Mouse (Mus musculus): ENCODE data around the gene Rab21.

Rab21 gene

GRCm38 (mm10) chr10:115271649-115272048 is 43.7 kb downstream of the Rab21 start:
- DNase-seq: no peak

GRCm38 (mm10) chr10:115270612-115271390 is 44.6 kb downstream of the Rab21 start:
- DNase-seq: no peak

GRCm38 (mm10) chr10:115262926-115263562 is 52.4 kb downstream of the Rab21 start:
- DNase-seq: no peak

GRCm38 (mm10) chr10:115262261-115262660 is 53.1 kb downstream of the Rab21 start:
- DNase-seq: no peak

- DNase-seq: no peak
These were observed 54.0 kb downstream of the Rab21 start for GRCm38 (mm10) chr10:115261428-115261827.

- DNase-seq: no peak
These were observed 59.2 kb downstream of the Rab21 start for GRCm38 (mm10) chr10:115256162-115256561.

GRCm38 (mm10) chr10:115253521-115253920 is 61.9 kb downstream of the Rab21 start:
- no peak for DNase-seq

- DNase-seq: peak; percentile 27
These were observed 63.1 kb downstream of the Rab21 start for GRCm38 (mm10) chr10:115252321-115252757.

- peak; percentile 99 for DNase-seq
These were observed 64.1 kb downstream of the Rab21 start, which contains the start of gene Tbc1d15 for GRCm38 (mm10) chr10:115251088-115251934. TSS of gene Tbc1d15 (minus strand) at chr10:115251467.

- peak; percentile 2 for DNase-seq
These were observed 64.9 kb downstream of the Rab21 start for GRCm38 (mm10) chr10:115250235-115251087.

- no peak for DNase-seq
These were observed 67.4 kb downstream of the Rab21 start for GRCm38 (mm10) chr10:115248041-115248440.

- no peak for DNase-seq
These were observed 69.9 kb downstream of the Rab21 start for GRCm38 (mm10) chr10:115245488-115245887.

- peak; percentile 3 for DNase-seq
These were observed 74.3 kb downstream of the Rab21 start for GRCm38 (mm10) chr10:115241082-115241595.

- DNase-seq: no peak
These were observed 77.5 kb downstream of the Rab21 start for GRCm38 (mm10) chr10:115237931-115238330.

Measured in retina, postnatal 1 day (tissue).